Mouse (Mus musculus) thymus, adult 2 months (tissue): ENCODE data around the gene Snx21. TPM values are rescaled to one million over a fixed set of nuclear protein-coding genes. Genes with fewer than 3 reads are reported as not detected.

Source experiments
- DNase-seq: peaks from one replicate; pipeline ENCODE4 v3.0.0; 2021
- H3K27ac ChIP-seq: fragments of 200-500 bp; 2 replicates; pipeline ENCODE4 v1.5.1; 2012; ENCODE audit warnings: low read length, control low read depth; ENCODE audit not compliant: control insufficient read depth, insufficient read depth
- H3K27me3 ChIP-seq: fragments of 200-500 bp; 2 replicates; pipeline ENCODE4 v1.6.1; 2012; ENCODE audit warnings: mild to moderate bottlenecking, low read length, moderate library complexity, mixed read lengths; ENCODE audit not compliant: control insufficient read depth, insufficient read depth
- H3K36me3 ChIP-seq: fragments of 200-500 bp; 2 replicates; pipeline ENCODE4 v1.6.1; 2012; ENCODE audit warnings: mild to moderate bottlenecking, low read length, moderate library complexity; ENCODE audit not compliant: control insufficient read depth, insufficient read depth
- H3K4me1 ChIP-seq: fragments of 200-500 bp; replicated peaks from 2 replicates; pipeline ENCODE4 v1.6.1; 2012; ENCODE audit warnings: low read length; ENCODE audit not compliant: control insufficient read depth, insufficient read depth
- H3K4me3 ChIP-seq: fragments of 200-500 bp; 2 replicates; pipeline ENCODE4 v1.5.1; 2012; ENCODE audit warnings: mild to moderate bottlenecking, low read length, control low read depth, moderate library complexity; ENCODE audit not compliant: control insufficient read depth, insufficient read depth
- CTCF ChIP-seq: fragments of 200-500 bp; IDR thresholded peaks from 2 replicates; pipeline ENCODE4 v1.5.1; 2012; ENCODE audit warnings: mild to moderate bottlenecking, control low read depth, low read length, moderate library complexity, borderline replicate concordance; ENCODE audit not compliant: control insufficient read depth, poor library complexity, insufficient read depth; ENCODE audit errors: extremely low read depth
- POLR2A ChIP-seq: fragments of 200-500 bp; IDR thresholded peaks from 2 replicates; pipeline ENCODE4 v1.6.1; 2012; ENCODE audit warnings: mild to moderate bottlenecking, low read length, control low read depth, moderate library complexity; ENCODE audit not compliant: control insufficient read depth, poor library complexity, insufficient read depth; ENCODE audit errors: extremely low read depth
- WGBS: fragments of 180-500 bp; shearing (Covaris S2); methylation state at CpG from one replicate; pipeline ENCODE4 v1.1.7; 2018; 5-methylcytosine and 5-hydroxymethylcytosine counted together
- polyA plus RNA-seq: library from polyadenylated mRNA; depleted of rRNA; stranded (reverse); fragments of >200 nt; gene quantifications from 2 replicates; pipeline ENCODE4 v1.2.3, GENCODE M21; 2012

The Snx21 gene
- polyA plus RNA-seq, 1 experiment, result 11.9 TPM

- no peak for TF ChIP-seq POLR2A
- no peak for TF ChIP-seq CTCF
- no peaks in the 10 kb centered on the region for H3K27me3 ChIP-seq
- H3K36me3 ChIP-seq, result peaks cover 4% of the 10 kb centered on the region; the same call in 1 of the 2 replicates
- no peak for DNase-seq
- no peaks in the 10 kb centered on the region for H3K4me1 ChIP-seq
- no peak overlapping the region for H3K4me3 ChIP-seq
- 94% methylated on average over 2 of the region's 2 CpGs for WGBS
- no peak overlapping the region for H3K27ac ChIP-seq
These were observed 27.9 kb downstream of the Snx21 start for GRCm38 (mm10) chr2:164813557-164813956.

DNA sequence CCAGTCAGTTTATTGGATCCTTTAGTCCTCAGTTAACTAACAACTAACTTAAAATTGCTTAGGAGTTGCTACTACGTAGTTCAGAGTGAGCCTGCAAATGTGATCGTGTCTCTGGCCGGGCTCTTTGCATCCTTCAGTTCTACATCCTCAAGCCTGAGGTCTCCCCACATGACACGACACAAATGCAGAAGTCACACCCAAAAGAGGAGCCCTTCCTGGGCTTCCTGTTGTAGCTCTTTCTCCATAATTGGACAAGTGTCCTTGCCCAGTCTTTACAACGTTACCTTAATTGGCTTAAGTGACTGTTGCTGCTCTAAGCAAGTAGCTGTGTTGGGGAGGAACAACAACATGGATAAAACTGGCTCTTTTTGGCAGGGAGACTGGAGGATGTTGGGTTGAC, 29.7 kb downstream of the Snx21 start:
- DNase-seq, result no peak
- TF ChIP-seq POLR2A (no peak), CTCF (no peak)
- Histone ChIP-seq H3K27me3 (no peaks in the 10 kb centered on the region), H3K4me1 (no peaks in the 10 kb centered on the region), H3K27ac (no peak overlapping the region), H3K36me3 (no peaks in the 10 kb centered on the region), H3K4me3 (no peak overlapping the region)
- WGBS, result 83% methylated on average over 5 of the region's 5 CpGs

DNA sequence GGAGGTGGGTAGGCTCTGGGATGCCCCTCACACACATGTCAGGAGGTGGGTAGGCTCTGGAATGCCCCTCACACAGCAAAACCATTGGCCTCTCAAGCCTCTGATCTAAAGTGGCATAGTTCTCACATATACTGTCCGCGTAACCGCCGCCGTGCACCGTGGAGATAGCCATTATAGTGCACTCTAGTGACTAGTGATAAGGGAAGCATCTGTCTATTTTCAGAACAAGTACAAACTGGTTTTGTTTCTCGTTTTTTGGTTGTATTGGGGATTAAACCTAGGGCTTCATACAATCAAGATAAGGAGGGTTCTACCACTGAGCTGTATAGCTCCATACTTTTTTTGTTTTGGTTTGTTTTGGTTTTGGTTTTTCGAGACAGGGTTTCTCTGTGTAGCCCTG, 30.2 kb downstream of the Snx21 start:
- no peak for TF ChIP-seq POLR2A
- TF ChIP-seq CTCF, result no peak
- Histone ChIP-seq H3K36me3 (peaks cover 4% of the 10 kb centered on the region; the same call in 1 of the 2 replicates), H3K4me1 (no peaks in the 10 kb centered on the region), H3K27me3 (no peaks in the 10 kb centered on the region), H3K4me3 (no peak overlapping the region), H3K27ac (no peak overlapping the region)
- DNase-seq, result no peak
- WGBS, result 95% methylated on average over 8 of the region's 8 CpGs

- Histone ChIP-seq H3K27ac (no peak overlapping the region), H3K4me3 (no peak overlapping the region), H3K36me3 (peaks cover 5% of the 10 kb centered on the region; the same call in 1 of the 2 replicates), H3K4me1 (no peaks in the 10 kb centered on the region), H3K27me3 (no peaks in the 10 kb centered on the region)
- no peak for DNase-seq
- TF ChIP-seq POLR2A (no peak), CTCF (no peak)
- WGBS, result 95% methylated on average over 6 of the region's 6 CpGs
These were observed 31.6 kb downstream of the Snx21 start for GRCm38 (mm10) chr2:164817206-164817605.

DNA sequence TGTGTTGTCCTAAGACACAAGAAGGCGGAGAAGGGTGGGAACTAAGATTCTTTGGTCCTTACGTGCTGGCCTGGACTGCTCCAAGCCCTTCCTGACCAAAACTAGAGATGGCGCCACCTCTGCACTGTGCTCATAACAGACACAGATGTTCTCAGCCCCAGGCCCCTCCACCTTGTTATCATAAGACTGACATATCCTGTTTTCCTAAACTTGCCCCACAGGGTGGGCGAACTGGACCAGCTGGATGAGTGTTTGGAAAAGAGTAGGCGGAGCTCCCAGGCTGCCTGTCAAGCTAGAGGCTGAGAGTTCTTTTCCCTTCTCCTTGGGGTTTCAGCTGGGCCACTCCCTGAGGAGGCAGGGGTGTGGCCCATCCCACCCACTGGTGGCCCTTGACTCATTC, 32.1 kb downstream of the Snx21 start:
- H3K27ac ChIP-seq, result no peak overlapping the region
- H3K4me1 ChIP-seq, result no peaks in the 10 kb centered on the region
- WGBS, result 97% methylated on average over 5 of the region's 5 CpGs
- DNase-seq, result no peak
- TF ChIP-seq CTCF (no peak), POLR2A (no peak)
- no peaks in the 10 kb centered on the region for H3K27me3 ChIP-seq
- H3K36me3 ChIP-seq, result peaks cover 5% of the 10 kb centered on the region; the same call in 1 of the 2 replicates
- H3K4me3 ChIP-seq, result no peak overlapping the region

- H3K36me3 ChIP-seq, result peaks cover 7% of the 10 kb centered on the region; the same call in 1 of the 2 replicates
- no peak for DNase-seq
- no peak overlapping the region for H3K27ac ChIP-seq
- H3K4me1 ChIP-seq, result 0 out of 2 replicates have a peak, but pooled peaks cover 2% of the 10 kb centered on the region
- TF ChIP-seq POLR2A (no peak), CTCF (no peak)
- no peaks in the 10 kb centered on the region for H3K27me3 ChIP-seq
- 95% methylated on average over 6 of the region's 6 CpGs for WGBS
- H3K4me3 ChIP-seq, result no peak overlapping the region
These were observed 35.4 kb downstream of the Snx21 start for GRCm38 (mm10) chr2:164821060-164821459.

DNA sequence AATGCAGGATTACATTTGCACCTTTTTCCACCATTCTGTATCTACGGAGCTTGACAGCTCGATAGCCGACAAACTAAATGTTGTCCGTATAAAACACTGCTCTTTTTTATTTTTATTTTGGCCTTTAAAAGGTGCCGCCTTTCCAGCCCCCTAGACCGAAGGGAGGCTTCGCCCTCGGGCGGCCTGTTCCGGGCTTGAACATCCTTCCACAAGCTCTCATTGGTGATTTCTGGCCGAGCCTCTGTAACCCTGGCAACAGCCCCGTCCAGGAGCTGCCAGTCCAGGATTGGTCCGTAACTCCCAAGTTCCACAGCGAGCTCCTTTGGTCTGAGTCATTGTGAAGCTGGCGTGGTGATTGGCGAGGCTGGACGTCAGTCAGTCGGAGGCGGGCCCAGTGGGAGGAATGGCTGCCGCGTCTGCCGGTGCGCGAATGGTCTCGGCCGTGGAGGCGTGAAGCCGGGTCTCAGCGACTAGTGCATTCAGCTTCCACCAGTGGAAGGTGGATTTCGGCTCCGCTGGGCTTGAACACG, 37.1 kb downstream of the Snx21 start, which contains the start of gene Zswim1:
Gene Zswim1 (plus strand): TSS at position 51 of the 530 bp plus-strand sequence.
- Histone ChIP-seq H3K27ac (no peak within 1 kb of the TSS), H3K36me3 (peaks cover 8% of the 10 kb centered on the region; the same call in 1 of the 2 replicates), H3K4me1 (0 out of 2 replicates have a peak, but pooled peaks cover 2% of the 10 kb centered on the region), H3K27me3 (no peaks in the 10 kb centered on the region), H3K4me3 (peak within 1 kb of the TSS; percentile 75)
- peak; percentile 100 for DNase-seq
- TF ChIP-seq POLR2A (peak; percentile 77), CTCF (peak; percentile 69)
- 1% methylated on average over 32 of the region's 32 CpGs for WGBS
